Mouse (Mus musculus): ENCODE results near the gene Emp2.
A peak's percentile ranks its signal among the peaks of the same experiment; 100 is the strongest.
"Not testable (repeated sequence)": the region's sequence is repeated elsewhere in the genome, so short reads cannot be mapped to it uniquely, and the experiment has no call there.

The Emp2 gene

DNA sequence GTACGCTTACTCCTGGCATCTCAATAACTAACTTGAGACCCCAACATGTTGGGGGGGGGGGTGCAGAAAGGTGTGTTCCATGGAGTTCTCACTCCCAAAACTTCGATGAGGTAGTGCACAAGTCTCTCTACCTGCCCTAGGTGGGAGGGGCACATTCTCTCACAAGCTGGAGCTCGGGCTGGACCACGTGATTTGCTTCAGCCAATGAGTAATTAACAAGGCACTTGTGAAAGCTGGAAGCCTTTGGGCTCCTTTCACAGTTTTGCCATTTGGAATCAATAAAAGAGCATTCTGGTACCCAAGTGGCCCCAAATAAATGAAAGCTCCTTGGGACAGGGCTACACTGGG, 3.4 kb upstream of the Emp2 start:
- DNase-seq (ENCODE audit: low spot score): no peak

DNA sequence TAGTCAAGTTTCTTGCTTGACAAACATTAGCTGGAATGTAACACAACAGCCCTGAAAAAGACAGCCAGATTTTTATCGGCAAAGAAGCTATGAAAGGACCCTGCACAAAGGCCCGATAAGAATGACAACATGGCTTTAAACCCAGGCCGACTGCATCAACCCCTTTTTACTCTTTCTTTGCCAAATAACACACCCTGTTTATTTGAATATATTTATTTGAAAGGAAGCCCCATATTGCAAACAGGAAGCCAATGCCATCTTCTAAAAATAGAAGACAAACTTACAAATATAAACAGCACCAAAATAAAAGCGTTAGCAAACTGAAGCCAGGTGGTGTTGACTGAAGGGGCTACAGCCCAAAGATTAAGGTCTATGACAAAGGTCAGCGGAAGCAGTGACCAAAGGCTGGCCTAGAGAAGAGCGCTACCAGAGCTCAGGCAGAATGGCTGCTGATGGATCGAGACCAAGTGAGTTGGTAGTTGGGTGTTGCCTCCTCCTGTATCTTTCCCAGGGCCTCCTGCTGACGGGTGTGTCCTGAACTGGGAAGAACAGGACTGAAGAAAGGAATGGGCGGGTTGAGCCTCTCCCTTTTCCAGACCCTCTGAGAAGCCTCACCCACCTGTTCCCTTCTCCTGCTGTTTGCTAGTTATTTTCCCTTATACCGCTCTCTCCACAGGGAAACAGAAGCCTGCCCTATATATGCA, 2.9 kb upstream of the Emp2 start:
- DNase-seq (ENCODE audit: low spot score): no peak

DNA sequence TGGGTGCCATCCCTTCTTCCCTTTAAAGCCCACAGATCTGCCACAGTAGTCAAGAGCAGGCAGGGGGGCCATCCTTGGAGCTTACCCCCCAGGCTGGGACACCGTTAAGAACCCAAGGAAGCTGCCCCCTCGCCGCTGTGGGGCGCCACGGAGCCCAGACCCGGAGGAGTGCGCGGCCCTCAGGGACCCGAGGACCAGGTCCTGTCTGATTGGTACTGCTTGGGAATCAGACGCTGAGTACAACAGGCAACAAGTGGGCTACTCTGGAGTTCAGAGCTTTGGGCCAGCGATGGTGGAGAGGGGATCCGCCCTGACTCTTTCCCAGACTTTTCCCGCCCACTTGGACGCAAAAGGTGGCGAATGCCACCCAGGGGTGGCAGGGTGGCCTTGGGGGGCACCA, 542 bp downstream of the Emp2 start:
- DNase-seq (ENCODE audit: low spot score): no peak

DNA sequence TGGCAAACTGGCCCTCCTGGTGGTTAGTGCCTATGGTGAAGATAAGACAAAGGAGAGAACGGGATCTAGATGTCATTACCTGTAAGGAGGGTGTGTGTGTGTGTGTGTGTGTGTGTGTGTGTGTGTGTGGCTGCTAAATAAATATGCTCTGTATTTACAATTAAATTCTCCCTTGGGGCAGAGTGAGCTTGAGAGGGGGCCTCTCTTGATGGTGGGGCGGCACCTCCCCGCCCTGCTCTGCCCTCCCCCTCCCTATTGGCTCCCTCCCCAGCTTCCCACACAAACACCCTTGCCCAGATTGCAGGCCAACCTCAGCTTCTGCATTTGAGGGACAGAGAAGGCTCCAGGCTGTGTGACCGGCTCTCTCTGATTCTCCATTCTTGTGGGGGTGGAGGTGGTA, 1.8 kb downstream of the Emp2 start:
- DNase-seq (ENCODE audit: low spot score): no peak

DNA sequence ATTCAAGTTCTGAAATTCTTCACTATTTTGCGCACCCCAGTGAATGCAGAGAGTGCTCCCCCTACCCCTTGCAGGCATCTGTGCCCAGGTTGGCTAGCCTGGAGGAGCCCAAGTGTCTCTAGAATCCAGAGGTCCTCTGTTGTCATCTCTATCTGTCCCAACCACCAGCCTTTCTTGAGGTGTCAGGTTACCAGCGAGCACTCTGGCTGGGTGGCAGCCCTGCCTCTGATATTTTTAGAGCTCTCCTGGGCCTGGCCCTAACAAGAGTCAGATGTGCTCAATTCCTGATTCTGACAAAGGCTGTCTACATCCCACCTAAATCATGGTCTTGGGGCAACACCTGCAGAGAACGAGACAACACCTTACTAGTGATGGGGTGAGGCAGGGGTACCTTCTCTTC, 2.7 kb downstream of the Emp2 start:
- no peak for DNase-seq (ENCODE audit: low spot score)

DNA sequence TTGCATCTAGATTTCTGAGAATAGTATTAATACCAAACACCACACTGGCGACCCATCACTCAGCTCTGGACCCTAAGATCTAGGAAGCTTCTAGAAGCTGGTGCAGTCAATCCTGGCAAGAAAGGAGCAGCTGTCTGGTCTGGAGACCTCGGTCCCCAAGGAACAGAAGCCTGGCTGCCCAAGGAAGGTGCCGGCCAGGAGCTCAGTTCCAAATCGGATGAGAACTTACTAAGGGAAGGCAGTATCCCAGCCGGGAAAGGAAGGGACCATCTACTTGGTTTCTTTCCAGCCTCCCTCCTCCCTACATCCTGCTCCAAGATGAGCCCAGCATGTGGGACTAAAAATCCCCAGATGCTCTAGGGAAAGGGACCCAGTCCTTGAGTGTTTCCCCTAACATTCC, 3.3 kb downstream of the Emp2 start:
- no peak for DNase-seq (ENCODE audit: low spot score)

DNA sequence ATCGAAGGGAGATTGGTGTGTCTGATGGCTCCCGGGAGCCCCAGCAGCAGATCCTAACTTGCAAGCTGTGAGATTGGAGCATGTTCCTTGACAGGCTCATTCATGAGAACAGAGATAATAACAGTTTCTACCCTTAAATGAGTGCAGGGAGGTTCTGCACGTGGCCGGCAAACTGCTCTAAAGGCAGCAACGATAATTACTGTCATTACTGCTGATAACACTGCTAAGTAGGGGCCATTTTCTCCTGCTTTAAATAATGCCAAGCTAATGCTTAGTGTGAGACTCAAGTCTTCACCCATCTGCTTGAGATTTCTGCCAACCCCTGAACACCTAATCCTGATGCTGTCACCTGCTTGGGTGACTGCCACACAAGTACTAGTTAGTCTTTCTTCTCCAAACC, 6.4 kb downstream of the Emp2 start:
- no peak for DNase-seq (ENCODE audit: low spot score)

DNA sequence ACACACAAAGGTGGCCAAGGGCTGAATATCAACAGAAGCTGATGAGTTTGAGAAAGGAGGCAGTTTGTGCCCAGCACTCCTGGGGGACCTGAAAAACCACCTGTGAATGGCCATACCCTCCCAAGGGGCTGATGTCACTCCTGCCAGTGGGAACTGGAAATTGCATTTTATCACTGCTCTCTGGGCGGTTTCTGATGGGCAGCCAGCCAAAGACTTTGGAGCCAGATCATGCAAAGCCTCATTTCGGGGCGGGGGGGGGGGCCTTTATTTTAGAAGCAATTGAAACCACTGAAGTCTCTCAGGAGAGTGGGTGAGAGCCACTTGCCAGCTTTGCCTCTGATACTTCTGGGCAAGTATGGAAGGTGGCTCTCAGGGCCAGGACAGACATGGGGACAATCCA, 7.7 kb downstream of the Emp2 start:
- DNase-seq (ENCODE audit: low spot score): no peak

DNA sequence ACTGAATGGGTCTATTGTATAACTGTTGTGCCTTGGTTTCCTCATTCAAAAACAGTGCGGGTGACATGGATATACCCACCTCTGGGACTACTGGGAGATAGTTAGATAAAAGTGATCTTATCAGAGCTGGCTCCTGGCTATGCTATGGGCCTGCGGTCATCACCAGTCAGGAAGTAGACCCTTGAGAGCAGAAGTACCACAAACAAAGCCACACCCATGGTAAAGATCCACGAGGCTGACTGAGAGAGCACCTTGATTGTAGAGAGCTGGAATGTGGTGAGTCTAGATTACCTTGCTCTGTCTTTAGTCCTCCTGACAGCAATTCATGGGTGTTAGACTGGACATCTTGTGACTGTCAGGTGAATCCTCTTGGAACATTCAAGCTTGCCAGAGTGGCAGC, 12.4 kb downstream of the Emp2 start:
- DNase-seq (ENCODE audit: low spot score): no peak

DNA sequence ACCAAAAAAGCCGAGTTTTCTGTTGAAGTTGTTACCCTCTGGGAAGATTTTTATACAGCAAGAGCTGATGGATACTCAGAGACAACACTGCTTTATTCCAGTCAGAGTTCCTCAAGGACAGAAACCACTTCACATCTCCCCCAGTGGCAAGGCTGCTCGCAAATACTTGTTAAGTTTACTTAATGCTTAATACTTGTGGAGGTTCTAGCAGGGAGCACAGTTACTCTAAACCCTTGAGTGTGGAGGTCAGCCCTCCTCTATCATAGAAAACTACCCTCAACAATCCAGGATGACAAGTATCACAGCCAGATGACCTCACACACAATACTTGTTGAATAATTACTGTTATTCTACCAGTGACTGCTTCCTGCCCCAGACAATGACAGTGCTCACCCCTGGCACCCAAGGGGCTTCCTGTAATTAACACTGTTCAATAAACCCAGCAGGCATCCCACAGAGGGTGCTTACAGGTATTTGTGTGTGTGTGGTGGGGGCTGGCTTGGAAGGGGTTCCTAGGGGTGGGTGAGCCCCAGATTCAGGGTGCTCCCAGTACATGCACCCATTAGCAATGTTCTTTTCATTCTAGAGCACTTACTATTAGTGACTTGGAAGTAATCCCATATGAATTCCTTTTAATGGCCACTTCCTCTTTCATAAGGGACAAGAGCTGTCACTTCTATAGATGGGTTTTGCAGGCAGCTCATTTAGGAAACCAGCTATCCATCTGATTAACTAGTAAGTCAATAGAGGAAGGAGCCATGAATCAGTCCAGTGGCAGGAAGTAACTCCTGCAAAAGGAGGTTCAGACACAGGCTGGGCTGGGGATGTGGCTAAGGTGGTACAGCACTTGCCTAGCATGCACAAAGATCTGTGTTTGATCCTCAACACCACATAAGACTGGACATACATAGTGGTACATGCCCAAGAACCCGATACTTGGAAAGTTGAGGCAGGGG, 13.3 kb downstream of the Emp2 start:
- DNase-seq (ENCODE audit: low spot score): no peak

DNA sequence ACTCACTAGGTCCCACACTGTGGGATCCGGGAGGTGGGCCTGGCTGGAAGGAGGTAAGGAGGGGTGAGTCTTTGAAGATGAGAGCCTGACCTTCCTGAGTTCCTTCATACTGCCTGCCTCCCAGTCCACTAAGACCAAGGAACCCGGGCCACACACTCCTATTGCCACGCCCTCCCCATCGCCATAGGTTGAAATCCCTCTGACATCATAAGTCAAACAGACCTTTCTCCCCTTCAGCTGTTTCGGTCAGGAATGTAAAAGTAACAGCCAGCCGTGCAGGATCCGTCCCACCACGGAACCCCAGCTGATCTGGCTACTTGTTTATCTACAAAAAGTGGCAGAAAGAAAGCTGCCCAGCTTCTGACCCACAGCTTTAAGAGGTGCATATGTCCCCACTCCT, 14.1 kb downstream of the Emp2 start:
- no peak for DNase-seq (ENCODE audit: low spot score)

DNA sequence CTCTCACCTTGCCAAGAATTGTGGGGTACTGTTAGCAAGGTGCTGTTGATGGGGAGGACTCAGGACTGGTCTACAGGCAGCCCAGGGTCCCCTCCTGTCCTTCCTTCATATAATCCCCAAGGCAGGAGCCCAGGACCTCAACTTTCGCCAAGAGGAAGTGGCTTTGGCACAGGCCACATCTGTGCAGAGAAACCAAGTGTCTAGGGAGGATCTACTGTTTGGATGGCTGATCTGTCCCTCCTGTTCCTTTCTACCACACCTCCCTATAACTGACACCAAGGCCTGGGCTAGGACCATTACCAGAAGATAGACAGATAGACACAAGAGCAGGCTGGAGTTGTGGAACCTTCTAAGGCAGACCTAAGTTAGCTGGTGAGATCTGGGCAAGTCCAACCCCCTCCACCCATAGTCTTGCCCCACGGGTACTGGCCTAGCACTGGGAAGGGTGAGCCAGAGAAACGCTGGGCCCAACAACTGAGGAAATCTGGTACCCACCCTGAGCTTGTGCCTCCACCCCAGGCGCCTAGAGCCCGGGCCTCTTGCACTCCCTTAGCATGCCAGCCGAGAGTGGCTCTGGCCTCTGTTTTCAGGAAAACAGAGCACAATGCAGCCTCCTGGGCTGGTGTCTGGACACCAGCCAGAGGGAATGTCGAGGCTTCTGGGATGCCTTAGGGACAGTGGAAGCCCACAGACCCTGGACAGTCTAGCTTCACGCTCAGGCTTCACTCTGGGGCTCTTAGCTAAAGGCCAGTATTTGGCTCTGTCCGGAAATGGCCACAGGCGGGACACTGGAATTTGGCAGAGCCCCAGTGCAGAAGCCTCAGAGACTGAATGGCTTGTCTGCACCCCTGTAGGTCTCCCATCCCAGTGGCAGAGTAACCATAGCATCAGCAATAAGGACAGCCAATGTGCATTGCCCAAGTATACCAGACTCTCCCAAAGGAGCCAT, 15.8 kb downstream of the Emp2 start:
- no peak for DNase-seq (ENCODE audit: low spot score)

DNA sequence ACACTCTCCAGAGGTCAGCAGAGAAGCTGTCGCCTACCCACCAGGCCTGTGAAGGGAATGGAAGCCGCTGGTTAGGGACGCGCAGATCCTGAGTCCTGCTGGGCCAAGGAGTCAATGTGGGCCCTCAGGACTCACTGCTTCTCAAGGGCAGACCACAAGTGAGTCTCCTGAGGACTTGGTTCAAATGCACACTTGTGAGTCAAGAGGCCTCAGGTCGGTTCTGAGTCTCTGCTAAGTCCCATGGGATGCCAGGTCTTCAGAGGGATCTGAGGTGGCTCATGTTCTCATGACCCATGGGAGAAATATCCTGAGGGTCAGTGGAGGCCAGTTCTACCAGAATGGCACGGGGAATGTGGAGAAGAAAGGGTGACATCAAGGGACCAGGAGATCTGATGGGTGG, 25.7 kb downstream of the Emp2 start:
- no peak for DNase-seq (ENCODE audit: low spot score)

DNA sequence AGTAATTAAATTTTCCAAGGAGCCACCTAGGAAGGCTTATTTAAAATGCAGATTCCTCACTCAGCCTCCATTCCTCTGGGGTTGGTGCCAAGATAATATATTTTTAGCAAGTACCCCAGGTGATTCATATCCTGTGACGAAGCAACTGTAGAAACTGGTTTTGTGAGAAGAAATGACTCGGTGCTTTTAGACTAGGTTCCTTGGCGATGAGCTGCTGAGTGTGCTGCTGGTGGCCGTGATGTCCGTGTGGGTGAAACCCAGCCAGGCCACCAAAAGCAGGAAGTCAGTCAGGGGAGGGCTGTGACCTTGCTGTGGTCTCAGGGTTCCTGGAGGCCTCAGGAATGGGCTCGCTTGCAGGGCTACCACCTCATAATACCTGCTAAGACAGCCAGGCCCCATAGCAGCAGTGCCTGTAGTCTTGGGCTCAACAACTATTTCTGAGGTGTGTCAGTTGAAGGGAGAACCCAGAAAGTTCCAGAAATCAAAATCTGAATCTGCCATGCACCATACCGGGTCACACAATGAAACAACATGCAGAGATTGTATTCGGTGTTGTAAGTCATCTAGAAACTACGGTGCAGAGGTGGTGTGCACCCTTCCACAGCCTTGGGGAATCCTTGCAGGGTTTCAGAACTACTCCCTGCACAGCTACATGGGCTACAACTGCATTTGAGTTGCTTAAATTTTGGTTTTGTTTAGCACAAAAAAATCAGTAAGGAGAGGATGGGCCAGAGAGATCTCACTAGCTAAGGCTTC, 27.1 kb downstream of the Emp2 start:
- no peak for DNase-seq (ENCODE audit: low spot score)

DNA sequence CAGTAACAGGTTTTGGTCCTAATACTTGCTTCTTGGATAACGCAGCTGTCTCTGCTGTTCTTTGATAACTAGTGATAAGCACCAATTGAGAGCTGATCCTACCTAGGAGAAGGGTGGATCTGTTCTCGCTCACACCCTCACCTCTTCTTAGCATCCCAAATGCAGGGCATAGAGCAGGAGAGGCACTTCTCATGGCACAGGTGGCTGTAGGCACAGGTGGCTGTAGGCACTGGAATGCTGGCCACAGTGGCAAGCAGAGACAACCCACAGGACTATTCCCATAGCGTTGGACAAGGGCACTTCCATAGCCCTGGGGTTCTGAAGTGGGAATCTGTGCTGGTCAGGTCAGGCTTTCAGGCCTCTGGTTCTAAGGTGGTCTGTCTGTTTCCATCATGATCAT, 31.9 kb downstream of the Emp2 start:
- no peak for DNase-seq (ENCODE audit: low spot score)

DNA sequence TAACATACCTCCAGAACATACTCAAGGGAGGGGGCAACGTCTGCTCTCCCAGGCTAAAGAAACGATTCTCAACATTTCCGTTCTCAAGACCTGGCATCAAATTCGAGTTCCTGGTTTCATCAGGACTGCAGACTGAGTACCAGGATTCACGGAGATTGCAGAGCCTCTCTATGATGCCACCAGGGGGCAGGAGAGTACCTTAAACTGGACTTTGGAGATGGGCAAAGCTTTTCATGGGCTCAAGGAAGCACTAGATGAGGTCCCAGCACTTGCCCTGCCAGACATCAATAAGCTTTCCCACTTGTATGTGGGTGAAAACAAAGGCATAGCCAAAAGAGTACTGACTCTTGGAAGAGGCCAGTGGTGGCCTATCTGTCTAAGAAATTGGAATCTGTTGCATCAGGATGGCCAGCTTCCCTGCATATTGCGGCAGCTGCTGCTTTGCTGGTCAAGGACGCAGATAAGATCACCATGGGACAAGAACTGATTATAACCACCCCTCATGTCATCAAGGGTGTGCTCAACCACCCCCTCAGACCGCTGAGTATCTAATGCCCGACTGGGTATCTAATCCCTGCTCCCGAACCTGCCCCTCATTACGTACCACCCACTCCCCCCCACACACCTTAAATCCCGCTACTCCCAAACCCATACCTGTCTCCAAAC, 33.3 kb downstream of the Emp2 start:
- peak; percentile 51 for DNase-seq (ENCODE audit: low spot score)

DNA sequence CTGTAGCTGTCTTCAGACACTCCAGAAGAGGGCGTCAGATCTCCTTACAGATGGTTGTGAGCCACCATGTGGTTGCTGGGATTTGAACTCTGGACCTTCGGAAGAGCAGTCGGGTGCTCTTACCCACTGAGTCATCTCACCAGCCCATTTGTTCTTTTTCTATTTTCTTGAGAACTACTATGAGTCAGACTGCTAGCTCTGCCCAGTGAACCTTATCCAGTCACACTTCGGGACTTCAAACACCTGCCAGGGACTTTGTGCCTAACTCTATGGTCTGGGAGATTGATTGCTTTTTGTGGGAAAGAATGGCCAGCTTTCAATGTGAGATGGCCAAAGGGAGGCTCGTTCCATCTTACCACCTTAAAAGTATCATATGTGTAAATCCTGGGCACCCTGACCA, 37.0 kb downstream of the Emp2 start:
- DNase-seq (ENCODE audit: low spot score): not testable (repeated sequence)

DNA sequence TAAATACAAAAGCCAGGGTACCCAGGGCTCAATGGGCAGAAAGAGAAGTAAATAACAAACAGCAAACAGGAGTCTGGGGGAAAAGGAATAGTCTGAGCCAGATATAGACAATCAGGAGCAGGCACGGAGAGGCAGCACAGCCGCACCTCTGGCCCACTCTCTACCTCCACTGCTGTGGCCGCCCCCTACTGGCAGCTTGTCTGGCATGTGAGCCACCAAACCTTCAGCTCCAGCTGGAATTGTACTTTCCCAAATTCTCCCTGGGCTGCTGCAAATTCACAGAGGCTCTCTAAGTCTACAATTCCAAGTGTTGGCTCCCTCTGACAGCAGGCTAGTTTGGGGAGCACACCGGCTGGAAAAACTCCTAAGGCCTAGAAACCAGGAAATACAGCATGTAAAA, 39.3 kb downstream of the Emp2 start:
- DNase-seq (ENCODE audit: low spot score): no peak

DNA sequence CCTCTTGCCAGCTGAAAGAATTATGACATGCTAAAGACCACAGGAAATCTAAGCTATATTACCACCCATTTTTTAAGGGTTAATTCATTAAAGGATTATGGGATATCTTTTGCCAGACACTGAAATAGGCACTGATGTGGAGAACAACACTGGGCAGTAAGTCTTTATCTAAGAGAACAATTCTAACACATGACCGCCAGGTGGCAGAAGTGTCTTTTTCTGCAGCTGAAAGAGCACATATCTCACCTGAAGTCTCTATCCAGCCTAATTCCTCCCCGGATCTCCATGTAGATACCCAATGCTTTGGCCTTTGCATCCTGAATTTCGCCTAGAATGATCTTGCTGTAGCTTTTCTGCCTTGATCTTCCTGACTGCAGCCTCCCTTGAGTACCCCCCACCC, 41.5 kb downstream of the Emp2 start:
- DNase-seq (ENCODE audit: low spot score): peak; percentile 44

DNA sequence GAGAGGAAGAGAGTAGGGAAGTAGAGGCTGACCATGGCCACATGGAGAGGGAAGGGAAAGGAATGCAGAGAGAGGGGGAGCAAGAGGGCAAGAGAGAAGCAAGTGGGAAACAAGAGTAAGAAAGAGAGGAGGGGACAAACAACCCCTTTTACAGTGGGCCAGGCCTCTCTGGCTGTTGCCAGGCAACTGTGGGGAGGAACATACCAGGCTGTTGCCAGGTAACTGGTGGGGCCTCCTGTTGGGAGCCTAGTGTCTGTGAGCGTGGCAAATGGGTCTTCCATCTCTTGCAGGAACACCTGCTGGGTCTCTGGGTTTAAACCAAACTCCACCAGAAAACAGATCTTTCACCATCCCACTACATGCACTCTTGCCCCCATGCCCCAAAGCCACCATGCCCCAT, 59.8 kb downstream of the Emp2 start:
- no peak for DNase-seq (ENCODE audit: low spot score)

DNA sequence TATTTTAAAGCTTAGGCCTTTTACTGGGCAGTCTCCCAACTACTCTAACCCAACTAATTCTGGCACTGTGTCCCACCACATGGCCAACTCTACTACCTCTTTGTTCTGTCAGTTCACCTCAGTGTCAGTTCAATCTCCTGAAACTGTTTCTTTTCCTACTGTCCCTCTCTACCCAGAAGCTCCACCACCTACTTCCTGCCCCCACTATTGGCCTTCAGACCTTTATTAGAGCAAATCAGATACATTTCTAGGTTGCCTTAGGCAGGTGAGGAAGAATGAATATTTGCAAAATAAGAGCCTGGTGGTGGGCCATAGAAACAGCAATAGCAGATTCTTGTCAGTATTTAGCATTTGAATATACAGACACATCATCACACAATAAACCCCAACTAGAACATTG, 77.2 kb downstream of the Emp2 start:
- DNase-seq (ENCODE audit: low spot score): no peak

Measured in c-Kit-positive CD71-positive TER-119-positive erythroid progenitor cells, embryonic 14.5 days (primary cell).